Mouse (Mus musculus) right cerebral cortex, adult 2 months (tissue): ENCODE data around the gene Dclre1c.
"Not testable (repeated sequence)": the region's sequence is repeated elsewhere in the genome, so short reads cannot be mapped to it uniquely, and the experiment has no call there.

Experiments used
- DNase-seq, 2 experiments: peaks; one replicate each; pipeline ENCODE4 v3.0.0; 2021 to 2022; ENCODE audit warnings: low spot score in 2 of 2

Gene Dclre1c

GRCm38 (mm10) chr2:3423841-3424578, at the start of gene Dclre1c:
Gene Dclre1c, plus strand, starts transcription at chr2:3424131.
- peak; percentile 89 to 92 for DNase-seq

GRCm38 (mm10) chr2:3387105-3387860, 36.6 kb upstream of the Dclre1c start:
- no peak for DNase-seq

- DNase-seq = no peak
These were observed 32.0 kb upstream of the Dclre1c start for GRCm38 (mm10) chr2:3391945-3392344.

- DNase-seq = not testable (repeated sequence)
These were observed 26.8 kb upstream of the Dclre1c start, which contains the start of gene Olah for GRCm38 (mm10) chr2:3397110-3397509. Gene Olah, minus strand, starts transcription at chr2:3397210.

GRCm38 (mm10) chr2:3405981-3406380, 17.9 kb upstream of the Dclre1c start:
- peak in 1 of 2 experiments; percentile 5 for DNase-seq

GRCm38 (mm10) chr2:3407756-3408155, 16.2 kb upstream of the Dclre1c start:
- DNase-seq = no peak

GRCm38 (mm10) chr2:3414241-3414640, 9.7 kb upstream of the Dclre1c start:
- peak; percentile 64 to 74 for DNase-seq

DNA sequence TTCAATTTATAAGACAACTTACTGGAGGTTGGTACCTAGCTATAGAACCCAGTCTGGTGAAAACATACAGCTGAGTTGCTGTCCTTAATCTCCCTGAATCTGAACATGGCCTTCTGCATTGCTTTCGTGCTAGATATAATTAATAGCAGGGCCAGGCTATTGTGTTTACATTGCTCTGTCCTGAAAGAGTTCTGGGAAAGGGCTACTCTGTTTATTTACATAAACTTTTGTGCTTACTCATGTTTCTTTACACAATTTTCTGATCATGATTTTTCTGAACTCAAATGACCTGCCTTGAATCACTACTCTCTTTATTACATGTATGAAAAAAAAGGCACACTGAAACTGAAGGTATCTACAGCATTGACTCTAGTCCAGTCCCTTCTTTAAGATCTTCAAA, 8.3 kb upstream of the Dclre1c start:
- DNase-seq = no peak

DNA sequence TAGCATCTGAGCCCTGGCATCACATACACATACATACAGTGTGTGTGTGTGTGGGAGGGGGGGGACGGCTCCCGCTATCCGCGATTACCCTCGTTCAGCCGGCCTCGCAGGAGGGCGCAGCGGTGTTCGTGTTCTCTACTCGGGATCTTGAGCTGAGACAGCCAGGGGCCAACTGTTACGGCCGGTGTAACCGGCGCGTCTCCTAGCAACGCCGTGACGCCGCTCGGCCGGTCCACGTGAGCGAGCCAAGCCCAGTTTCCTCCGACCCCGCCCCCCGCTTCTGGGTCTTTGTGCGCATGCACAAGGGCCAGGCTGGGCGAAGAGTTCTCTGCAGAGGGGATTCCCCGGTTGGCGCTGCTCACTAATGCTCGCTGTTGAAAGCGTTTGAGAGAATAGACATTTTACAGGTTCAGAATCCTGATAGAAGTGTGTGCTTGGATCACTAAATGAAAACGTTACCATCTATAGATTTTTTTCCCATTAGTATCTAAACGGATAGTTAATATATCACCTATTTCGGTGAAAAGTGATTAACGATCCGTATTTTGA, 5.0 kb upstream of the Dclre1c start:
- DNase-seq = peak; percentile 96 to 98

- DNase-seq = no peak
These were observed 3.8 kb upstream of the Dclre1c start for GRCm38 (mm10) chr2:3420157-3420556.

DNA sequence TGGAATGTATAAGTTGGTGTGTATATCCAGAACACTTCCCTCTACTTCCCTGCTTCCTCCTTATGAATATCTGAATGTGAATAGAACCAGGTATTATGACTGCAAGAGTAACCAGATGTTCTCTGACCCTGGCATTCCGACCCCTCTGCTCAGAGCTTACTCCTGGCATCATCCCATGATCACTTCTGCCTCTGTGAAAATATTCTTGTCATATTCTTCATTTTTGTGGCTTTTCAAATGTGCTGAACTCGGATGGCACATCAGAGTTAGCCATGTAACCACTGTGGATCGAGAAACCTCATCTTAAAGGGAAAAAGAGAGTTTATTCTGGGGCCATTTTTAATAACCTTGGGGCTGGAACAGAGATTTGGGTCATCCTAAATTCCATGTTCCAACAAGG, 1.4 kb upstream of the Dclre1c start, which contains the start of gene Meig1:
Gene Meig1 (minus strand): TSS at position 101 of the 400 bp plus-strand sequence.
- no peak for DNase-seq

DNA sequence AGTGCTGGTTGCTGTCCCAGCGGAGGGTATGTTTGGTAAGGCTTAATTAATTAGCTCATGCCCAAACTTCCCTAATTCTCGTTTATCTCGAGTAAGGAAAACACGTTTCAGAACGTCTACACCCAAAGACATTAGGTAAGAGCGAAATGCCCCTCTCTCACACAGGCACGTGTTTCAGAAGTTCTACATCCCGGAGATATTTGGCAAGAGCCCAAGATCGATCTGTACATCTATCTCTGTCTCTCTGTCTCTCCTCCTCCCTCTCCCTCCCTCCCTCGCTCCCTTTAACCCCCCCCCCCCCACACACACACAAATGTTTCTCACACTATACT, 614 bp downstream of the Dclre1c start:
- DNase-seq = no peak

DNA sequence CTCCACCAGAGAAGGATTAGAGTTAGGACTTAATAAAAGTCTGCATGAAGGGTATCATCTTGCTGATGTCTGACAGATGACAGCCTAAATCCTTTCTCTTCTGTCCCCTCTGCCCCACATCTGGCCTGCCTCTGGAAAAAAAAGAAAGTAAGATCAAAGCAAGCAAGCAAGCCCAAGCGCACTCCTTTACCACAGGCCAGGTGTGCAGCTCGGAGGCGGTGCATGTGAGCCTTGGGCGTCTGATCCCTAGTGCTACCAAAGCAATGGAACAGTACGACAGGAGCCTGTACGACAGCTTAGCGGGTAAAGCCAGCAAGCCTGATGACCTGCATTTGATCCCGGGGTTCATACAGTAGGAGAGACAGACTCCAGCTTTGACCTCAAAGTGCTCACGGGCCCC, 7.0 kb downstream of the Dclre1c start:
- DNase-seq = no peak

GRCm38 (mm10) chr2:3435369-3436061, 11.6 kb downstream of the Dclre1c start:
- DNase-seq = no peak

GRCm38 (mm10) chr2:3437956-3438355, 14.0 kb downstream of the Dclre1c start:
- no peak for DNase-seq

- peak; percentile 20 to 23 for DNase-seq
These were observed 20.3 kb downstream of the Dclre1c start for GRCm38 (mm10) chr2:3444206-3444605.

GRCm38 (mm10) chr2:3445984-3446383, 22.1 kb downstream of the Dclre1c start:
- no peak for DNase-seq

- peak; percentile 48 to 62 for DNase-seq
These were observed 25.5 kb downstream of the Dclre1c start for GRCm38 (mm10) chr2:3449431-3449830.

DNA sequence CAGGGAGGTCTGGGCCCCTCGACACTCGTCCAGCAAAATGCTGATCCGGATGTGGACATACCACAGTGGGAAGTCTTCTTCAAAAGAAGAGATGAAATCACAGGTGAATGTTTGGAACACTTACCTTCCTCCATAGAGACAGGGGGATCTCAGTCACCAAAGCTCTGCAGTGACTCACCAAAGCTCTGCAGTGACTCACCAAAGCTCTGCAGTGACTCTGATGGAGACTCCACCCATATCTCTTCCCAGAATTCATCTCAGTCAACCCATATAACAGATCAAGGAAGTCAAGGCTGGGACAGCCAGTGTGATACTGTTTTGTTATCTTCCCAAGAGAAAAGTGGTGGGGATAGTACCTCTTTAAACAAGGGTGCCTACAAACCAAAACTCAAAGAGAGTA, 29.2 kb downstream of the Dclre1c start:
- DNase-seq = no peak

- no peak for DNase-seq
These were observed 32.7 kb downstream of the Dclre1c start for GRCm38 (mm10) chr2:3456590-3456989.

DNA sequence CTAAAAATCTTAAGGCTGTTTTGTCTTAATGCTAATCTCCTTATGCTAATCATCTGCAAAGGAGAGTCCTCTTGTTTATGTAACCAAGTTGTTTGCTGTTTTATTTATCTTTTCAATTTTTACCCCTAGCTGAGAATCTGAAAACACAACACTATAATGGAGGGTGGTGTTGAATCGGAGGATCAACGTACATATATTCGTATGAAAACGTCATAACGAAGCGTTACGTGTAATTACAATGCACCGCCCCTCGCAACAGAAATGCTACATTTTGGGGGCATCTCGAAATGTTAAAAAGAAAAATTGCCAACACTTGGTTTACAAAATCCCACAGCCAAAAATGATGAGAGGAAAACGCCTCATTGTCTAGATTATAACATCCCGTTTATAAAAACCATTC, 50.0 kb downstream of the Dclre1c start:
- no peak for DNase-seq

- peak; percentile 59 to 69 for DNase-seq
These were observed 50.5 kb downstream of the Dclre1c start for GRCm38 (mm10) chr2:3474361-3474805.
